Comparison of ENCODE assay signal across 24 mouse cellular contexts in genomic region chr1:64522637-64523036, GRCm38 (mm10). TPM values are rescaled to one million over a fixed set of nuclear protein-coding genes. Genes with fewer than 3 reads are reported as not detected.
A peak's percentile ranks its signal among the peaks of the same experiment; 100 is the strongest.
DNase-seq lines count a peak whose midpoint lies in the region; ATAC-seq and TF ChIP-seq lines count a peak whose summit lies in the region.
"Had no signal": no experiment of that assay in that cellular context is flagged by ENCODE, and none has a peak within 500 bp of the region (broad histone marks: within the 10 kb centered on the region; RNA-seq: fewer than 3 reads in every experiment).

No protein-coding gene starts in this region.

- H3K27ac ChIP-seq in limb, embryonic 14.5 days (replicated peaks; ENCODE audit: low read depth, low read length), result 0 out of 2 replicates have a peak overlapping the region, but pooled peaks have one; percentile 46
- H3K27ac ChIP-seq in limb, embryonic 10.5 days, result no peak overlapping the region
- H3K27ac ChIP-seq in heart, embryonic 14.5 days (replicated peaks in 1 of 2; ENCODE audit: control insufficient read depth in 1 of 2, insufficient read depth in 1 of 2, low read depth in 2 of 2, low read length in 2 of 2), result peak overlapping the region; percentile 74 to 88
- H3K27ac ChIP-seq in kidney, embryonic 14.5 days (ENCODE audit: low read depth, low read length), result no peak overlapping the region
- H3K27ac ChIP-seq: forebrain, embryonic 10.5 days; hindbrain, embryonic 12.5 days; kidney, embryonic 15.5 days; midbrain, embryonic 10.5 days; neural tube, embryonic 13.5 days had no signal

- DNase-seq in heart, adult 18-20 months, result peak; percentile 44 to 52
- no peak for DNase-seq in heart, postnatal 36 days
- DNase-seq in limb, embryonic 14.5 days (ENCODE audit: low spot score), result no peak
- DNase-seq in limb, embryonic 10.5 days (ENCODE audit: low spot score), result no peak
- peak; percentile 50 to 52 for DNase-seq in heart, postnatal 10 days
- DNase-seq: adrenal gland, adult 2 months; cerebellum, adult 18-20 months; cerebellum, postnatal 14 days; kidney, postnatal 4 days; liver; retina, postnatal 1 day; right cerebral cortex, postnatal 25 days; spleen, adult 18-20 months had no signal

- TF ChIP-seq POLR2A in limb, embryonic 14.5 days (IDR thresholded peaks at IDR 0.05; ENCODE audit: borderline replicate concordance, extremely low read depth, insufficient read depth, insufficient read length), result no peak

- no peak for ATAC-seq in limb, embryonic 14.5 days (ENCODE audit: low FRiP score, low read depth)
- peak; percentile 43; the same call in 1 of the 2 replicates for ATAC-seq in heart, embryonic 14.5 days (ENCODE audit: insufficient number of reproducible peaks, insufficient read depth, low FRiP score, low read depth)
- no peak for ATAC-seq in kidney, embryonic 14.5 days (ENCODE audit: low FRiP score, low TSS enrichment)
- ATAC-seq: forebrain, embryonic 16.5 days; intestine, postnatal 0 days; midbrain, embryonic 16.5 days had no signal

- intact Hi-C loops in heart, postnatal 36 days (cut with DNase I), result no loop called here
- intact Hi-C loops in heart, postnatal 10 days (cut with DNase I), result no loop called here

- 74% methylated on average over 6 of the region's 6 CpGs for WGBS in limb, embryonic 14.5 days
- WGBS in limb, embryonic 10.5 days, result 87% methylated on average over 6 of the region's 6 CpGs
- WGBS in heart, embryonic 14.5 days, result 35% methylated on average over 6 of the region's 6 CpGs
- 84% methylated on average over 6 of the region's 6 CpGs for WGBS in kidney, embryonic 14.5 days

- H3K36me3 ChIP-seq in limb, embryonic 14.5 days (ENCODE audit: control insufficient read depth, insufficient read depth, low read length), result no peaks in the 10 kb centered on the region
- no peaks in the 10 kb centered on the region for H3K36me3 ChIP-seq in limb, embryonic 10.5 days
- no peaks in the 10 kb centered on the region for H3K36me3 ChIP-seq in heart, embryonic 14.5 days (ENCODE audit: control insufficient read depth, insufficient read depth, low read length)
- H3K36me3 ChIP-seq in kidney, embryonic 14.5 days (ENCODE audit: control insufficient read depth, insufficient read depth, low read length), result no peaks in the 10 kb centered on the region
- H3K36me3 ChIP-seq: forebrain, embryonic 10.5 days; hindbrain, embryonic 12.5 days; kidney, embryonic 15.5 days; midbrain, embryonic 10.5 days; neural tube, embryonic 13.5 days had no signal

- H3K9ac ChIP-seq in limb, embryonic 14.5 days (ENCODE audit: low read depth, low read length, severe bottlenecking), result no peak overlapping the region
- H3K9ac ChIP-seq in heart, embryonic 14.5 days (ENCODE audit: low read length), result no peak overlapping the region
- no peak overlapping the region for H3K9ac ChIP-seq in kidney, embryonic 14.5 days (ENCODE audit: low read depth, low read length)
- H3K9ac ChIP-seq: hindbrain, embryonic 12.5 days; kidney, embryonic 15.5 days; neural tube, embryonic 13.5 days had no signal

- H3K4me3 ChIP-seq in limb, embryonic 14.5 days (replicated peaks; ENCODE audit: low read length), result no peak overlapping the region
- no peak overlapping the region for H3K4me3 ChIP-seq in limb, embryonic 10.5 days
- H3K4me3 ChIP-seq in heart, embryonic 14.5 days (ENCODE audit: control insufficient read depth in 1 of 2, insufficient read depth in 1 of 2, low read depth in 1 of 2, low read length in 2 of 2), result no peak overlapping the region
- no peak overlapping the region for H3K4me3 ChIP-seq in kidney, embryonic 14.5 days (ENCODE audit: low read length)
- H3K4me3 ChIP-seq: forebrain, embryonic 10.5 days; hindbrain, embryonic 12.5 days; kidney, embryonic 15.5 days; midbrain, embryonic 10.5 days; myocyte; neural tube, embryonic 13.5 days had no signal

- no peaks in the 10 kb centered on the region for H3K9me3 ChIP-seq in limb, embryonic 14.5 days (ENCODE audit: control insufficient read depth, low read length)
- no peaks in the 10 kb centered on the region for H3K9me3 ChIP-seq in limb, embryonic 10.5 days (replicated peaks)
- no peaks in the 10 kb centered on the region for H3K9me3 ChIP-seq in heart, embryonic 14.5 days (ENCODE audit: control insufficient read depth, low read length)
- no peaks in the 10 kb centered on the region for H3K9me3 ChIP-seq in kidney, embryonic 14.5 days (ENCODE audit: control insufficient read depth, low read length)
- H3K9me3 ChIP-seq: forebrain, embryonic 10.5 days; hindbrain, embryonic 12.5 days; kidney, embryonic 15.5 days; midbrain, embryonic 10.5 days; neural tube, embryonic 13.5 days had no signal

- H3K4me2 ChIP-seq in limb, embryonic 14.5 days (replicated peaks; ENCODE audit: low read depth, low read length, severe bottlenecking), result no peak overlapping the region
- H3K4me2 ChIP-seq in heart, embryonic 14.5 days (ENCODE audit: low read length), result peak overlapping the region; percentile 29
- no peak overlapping the region for H3K4me2 ChIP-seq in kidney, embryonic 14.5 days (replicated peaks; ENCODE audit: low read depth, low read length)
- H3K4me2 ChIP-seq: hindbrain, embryonic 12.5 days; kidney, embryonic 15.5 days; neural tube, embryonic 13.5 days had no signal

- H3K27me3 ChIP-seq in limb, embryonic 14.5 days (ENCODE audit: control insufficient read depth, insufficient read depth, low read length), result no peaks in the 10 kb centered on the region
- no peaks in the 10 kb centered on the region for H3K27me3 ChIP-seq in limb, embryonic 10.5 days (ENCODE audit: low read depth, poor library complexity, severe bottlenecking)
- no peaks in the 10 kb centered on the region for H3K27me3 ChIP-seq in heart, embryonic 14.5 days (ENCODE audit: control insufficient read depth, insufficient read depth, low read length)
- H3K27me3 ChIP-seq in kidney, embryonic 14.5 days (ENCODE audit: control insufficient read depth, insufficient read depth, low read length), result no peaks in the 10 kb centered on the region
- H3K27me3 ChIP-seq: hindbrain, embryonic 12.5 days; kidney, embryonic 15.5 days; neural tube, embryonic 13.5 days had no signal

- H3K4me1 ChIP-seq in limb, embryonic 14.5 days (ENCODE audit: control insufficient read depth, insufficient read depth, low read length), result peaks cover 6% of the 10 kb centered on the region; the same call in 1 of the 2 replicates
- H3K4me1 ChIP-seq in limb, embryonic 10.5 days, result no peaks in the 10 kb centered on the region
- peaks cover 9 to 30% of the 10 kb centered on the region in 2 experiments for H3K4me1 ChIP-seq in heart, embryonic 14.5 days (ENCODE audit: control insufficient read depth in 2 of 2, insufficient read depth in 2 of 2, low read length in 2 of 2)
- H3K4me1 ChIP-seq in kidney, embryonic 14.5 days (ENCODE audit: control insufficient read depth, insufficient read depth, low read length), result no peaks in the 10 kb centered on the region
- H3K4me1 ChIP-seq: forebrain, embryonic 10.5 days; hindbrain, embryonic 12.5 days; kidney, embryonic 15.5 days; midbrain, embryonic 10.5 days; neural tube, embryonic 13.5 days had no signal

RNA-seq across cellular contexts. Expression of gene Creb1, which starts 9.8 kb away (rescaled TPM):
- total RNA-seq in heart, adult 18-20 months (2021), result 10 to 100 TPM; 24.2 to 27.4 TPM
- 10 to 100 TPM; 22.7 to 25.6 TPM for total RNA-seq in heart, postnatal 36 days (2021)
- polyA plus RNA-seq in limb, embryonic 14.5 days (2012; rRNA removed), result 19.6 and 19.7 TPM in 2 replicates
- polyA plus RNA-seq in limb, embryonic 14.5 days (2014; fragmentation: Nextera tagmentation; extraction: Ambion mirVana), result 39.5 and 40.6 TPM in 2 replicates
- 41.8 and 48.6 TPM in 2 replicates for polyA plus RNA-seq in limb, embryonic 10.5 days (2016; fragmentation: Nextera tagmentation; extraction: Ambion mirVana)
- polyA plus RNA-seq in heart, embryonic 14.5 days (2014; fragmentation: Nextera tagmentation; extraction: Ambion mirVana), result 30.5 and 32.0 TPM in 2 replicates
- 10 to 100 TPM; 31.2 to 36.9 TPM for total RNA-seq in heart, postnatal 10 days (2021)
- 31.4 and 47.9 TPM in 2 replicates for polyA plus RNA-seq in kidney, embryonic 14.5 days (2014; fragmentation: Nextera tagmentation; extraction: Ambion mirVana)

Comparison
In these comparisons a context has a peak if more than half of its experiments do, and no peak if none do; other contexts are left out.
1. DNase-seq: peak in heart, adult 18-20 months (2 of 2) and heart, postnatal 10 days (2 of 2); none in heart, postnatal 36 days (0 of 2), limb, embryonic 14.5 days (single experiment) and limb, embryonic 10.5 days (single experiment).
2. H3K27ac ChIP-seq: peak in limb, embryonic 14.5 days (single experiment) and heart, embryonic 14.5 days (2 of 2); none in limb, embryonic 10.5 days (single experiment) and kidney, embryonic 14.5 days (single experiment).